Mouse (Mus musculus): ENCODE results near the gene Gpr152.

The Gpr152 gene

DNA sequence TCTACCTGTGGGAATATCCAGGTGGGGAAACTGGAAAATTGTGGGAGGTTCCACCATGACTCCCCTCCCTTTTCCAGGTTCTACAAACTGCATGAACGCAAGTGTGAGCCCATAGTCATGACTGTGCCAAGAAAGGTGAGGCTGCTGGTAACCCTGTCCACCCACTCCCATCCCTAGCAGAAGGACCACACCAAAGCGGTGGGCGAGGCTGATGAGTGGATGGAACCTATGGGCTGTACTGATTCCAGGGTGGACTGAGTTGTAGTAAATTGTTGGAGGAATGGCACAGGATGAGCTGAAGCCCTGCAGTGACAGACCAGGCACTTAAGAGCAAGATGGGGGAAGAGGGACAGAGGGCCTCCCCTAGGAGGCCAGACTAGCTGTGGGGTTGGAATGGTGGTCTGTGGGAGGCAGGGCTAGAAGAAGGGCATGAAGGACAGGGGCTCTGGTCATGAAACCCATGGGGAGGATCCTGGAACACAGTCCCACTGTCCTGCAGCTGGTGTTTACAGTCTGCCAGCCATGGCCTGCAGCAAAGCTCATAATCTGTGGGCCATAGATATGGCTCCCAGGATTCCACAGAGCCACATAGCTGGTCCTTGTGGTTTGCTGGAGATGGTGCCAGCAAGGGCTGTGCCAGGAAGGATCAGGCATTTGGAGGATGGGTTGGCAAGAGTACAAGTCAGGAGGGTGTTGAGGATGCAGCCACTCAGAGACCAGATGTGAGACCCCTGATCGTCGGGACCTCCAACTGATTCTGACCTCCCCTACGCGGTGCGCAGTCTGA lies 13.1 kb downstream of the Gpr152 start:
- TF ChIP-seq CTCF (conservative IDR thresholded peaks at IDR 0.05; ENCODE audit: low read length) (no peak), POU5F1 (IDR thresholded peaks at IDR 0.05; ENCODE audit: borderline replicate concordance, low read length) (no peak), NANOG (IDR thresholded peaks at IDR 0.05; ENCODE audit: borderline replicate concordance, low read length) (no peak)
- Histone ChIP-seq H3K27me3 (ENCODE audit: insufficient read depth, low read length) (no peaks in the 10 kb centered on the region), H3K36me3 (ENCODE audit: insufficient read depth, low read length) (peaks cover 69% of the 10 kb centered on the region), H3K4me1 (replicated peaks; ENCODE audit: low read depth, low read length) (peaks cover 94% of the 10 kb centered on the region), H3K9me3 (ENCODE audit: low read length) (no peaks in the 10 kb centered on the region), H3K4me3 (replicated peaks; ENCODE audit: low read length) (0 out of 2 replicates have a peak overlapping the region, but pooled peaks have one; percentile 10)

DNA sequence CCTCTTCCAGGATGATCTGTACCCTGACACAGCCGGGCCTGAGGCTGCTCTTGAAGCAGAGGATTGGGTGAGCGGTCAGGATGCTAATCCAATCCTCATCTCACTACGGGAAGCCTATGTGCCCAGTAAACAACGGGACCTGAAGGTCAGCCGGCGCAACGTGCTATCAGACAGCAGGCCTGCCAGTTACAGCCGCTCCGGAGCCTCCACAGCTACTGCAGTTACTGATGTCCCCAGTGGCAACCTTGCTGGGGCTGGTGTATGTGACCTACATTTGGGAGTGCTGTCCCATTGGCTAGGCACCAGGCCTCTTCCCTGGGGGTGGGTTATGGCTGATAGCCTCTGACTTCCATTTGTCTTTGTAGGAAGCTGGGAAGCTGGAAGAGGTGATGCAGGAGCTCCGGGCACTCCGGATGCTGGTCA lies 13.7 kb downstream of the Gpr152 start, which contains the start of gene Ptprcap:
Gene Ptprcap (plus strand): TSS at position 373 of the 423 bp plus-strand sequence.
- H3K9me3 ChIP-seq (ENCODE audit: low read length), result no peaks in the 10 kb centered on the region
- H3K4me1 ChIP-seq (replicated peaks; ENCODE audit: low read depth, low read length), result peaks cover 88% of the 10 kb centered on the region
- peak within 1 kb of the TSS; percentile 72 for H3K4me3 ChIP-seq (replicated peaks; ENCODE audit: low read length)
- H3K27me3 ChIP-seq (ENCODE audit: insufficient read depth, low read length), result no peaks in the 10 kb centered on the region
- no peak for TF ChIP-seq POU5F1 (IDR thresholded peaks at IDR 0.05; ENCODE audit: borderline replicate concordance, low read length)
- no peak for TF ChIP-seq CTCF (conservative IDR thresholded peaks at IDR 0.05; ENCODE audit: low read length)
- no peak for TF ChIP-seq NANOG (IDR thresholded peaks at IDR 0.05; ENCODE audit: borderline replicate concordance, low read length)
- peaks cover 75% of the 10 kb centered on the region for H3K36me3 ChIP-seq (ENCODE audit: insufficient read depth, low read length)

- no peak for TF ChIP-seq POU5F1 (IDR thresholded peaks at IDR 0.05; ENCODE audit: borderline replicate concordance, low read length)
- TF ChIP-seq CTCF (conservative IDR thresholded peaks at IDR 0.05; ENCODE audit: low read length), result no peak
- TF ChIP-seq NANOG (IDR thresholded peaks at IDR 0.05; ENCODE audit: borderline replicate concordance, low read length), result no peak
- peak overlapping the region; percentile 72 for H3K4me3 ChIP-seq (replicated peaks; ENCODE audit: low read length)
- no peaks in the 10 kb centered on the region for H3K27me3 ChIP-seq (ENCODE audit: insufficient read depth, low read length)
- H3K9me3 ChIP-seq (ENCODE audit: low read length), result no peaks in the 10 kb centered on the region
- peaks cover 85% of the 10 kb centered on the region for H3K36me3 ChIP-seq (ENCODE audit: insufficient read depth, low read length)
- peaks cover 79% of the 10 kb centered on the region for H3K4me1 ChIP-seq (replicated peaks; ENCODE audit: low read depth, low read length)
These were observed 15.0 kb downstream of the Gpr152 start for GRCm38 (mm10) chr19:4154437-4155222.

- Histone ChIP-seq H3K4me1 (replicated peaks; ENCODE audit: low read depth, low read length) (peaks cover 71% of the 10 kb centered on the region), H3K36me3 (ENCODE audit: insufficient read depth, low read length) (peaks cover 82% of the 10 kb centered on the region), H3K4me3 (replicated peaks; ENCODE audit: low read length) (peak overlapping the region; percentile 72), H3K9me3 (ENCODE audit: low read length) (no peaks in the 10 kb centered on the region), H3K27me3 (ENCODE audit: insufficient read depth, low read length) (no peaks in the 10 kb centered on the region)
- TF ChIP-seq NANOG (IDR thresholded peaks at IDR 0.05; ENCODE audit: borderline replicate concordance, low read length), result no peak
These were observed 15.9 kb downstream of the Gpr152 start for GRCm38 (mm10) chr19:4155223-4156072.

- H3K9me3 ChIP-seq (ENCODE audit: low read length), result no peaks in the 10 kb centered on the region
These were observed 16.5 kb downstream of the Gpr152 start for GRCm38 (mm10) chr19:4156073-4156579.

DNA sequence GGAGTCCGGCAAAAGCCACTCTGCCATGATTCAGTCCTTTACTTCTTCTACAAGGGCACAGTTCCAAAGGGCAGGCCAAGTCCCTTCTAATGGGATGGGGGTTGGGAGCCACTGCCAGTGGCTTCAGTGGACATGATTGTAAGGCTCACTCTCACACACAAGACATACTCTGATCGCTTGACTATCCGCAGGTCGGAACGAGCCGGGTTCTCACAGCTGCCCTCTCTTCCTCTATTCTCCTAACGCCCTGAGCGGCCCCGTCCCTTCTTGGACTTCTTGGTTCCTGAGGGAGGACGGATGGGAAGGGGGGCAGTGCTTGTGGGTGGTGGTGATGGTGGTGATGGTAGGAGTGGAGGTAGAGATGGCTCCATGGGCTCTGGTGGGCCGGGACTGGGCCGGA lies 17.2 kb downstream of the Gpr152 start:
- H3K9me3 ChIP-seq (ENCODE audit: low read length), result no peaks in the 10 kb centered on the region
- H3K4me3 ChIP-seq (replicated peaks; ENCODE audit: low read length), result no peak overlapping the region
- H3K36me3 ChIP-seq (ENCODE audit: insufficient read depth, low read length), result peaks cover 84% of the 10 kb centered on the region
- TF ChIP-seq NANOG (IDR thresholded peaks at IDR 0.05; ENCODE audit: borderline replicate concordance, low read length) (no peak), CTCF (conservative IDR thresholded peaks at IDR 0.05; ENCODE audit: low read length) (no peak), POU5F1 (IDR thresholded peaks at IDR 0.05; ENCODE audit: borderline replicate concordance, low read length) (no peak)
- H3K27me3 ChIP-seq (ENCODE audit: insufficient read depth, low read length), result no peaks in the 10 kb centered on the region
- H3K4me1 ChIP-seq (replicated peaks; ENCODE audit: low read depth, low read length), result peaks cover 68% of the 10 kb centered on the region

More at GRCm38 (mm10) chr19:4156073-4156579, 16.5 kb downstream of the Gpr152 start:
- no peak for TF ChIP-seq POU5F1 (IDR thresholded peaks at IDR 0.05; ENCODE audit: borderline replicate concordance, low read length)
- TF ChIP-seq NANOG (IDR thresholded peaks at IDR 0.05; ENCODE audit: borderline replicate concordance, low read length), result no peak
- no peak for TF ChIP-seq CTCF (conservative IDR thresholded peaks at IDR 0.05; ENCODE audit: low read length)
- Histone ChIP-seq H3K4me1 (replicated peaks; ENCODE audit: low read depth, low read length) (peaks cover 68% of the 10 kb centered on the region), H3K4me3 (replicated peaks; ENCODE audit: low read length) (peak overlapping the region; percentile 72), H3K36me3 (ENCODE audit: insufficient read depth, low read length) (peaks cover 82% of the 10 kb centered on the region), H3K27me3 (ENCODE audit: insufficient read depth, low read length) (no peaks in the 10 kb centered on the region)

DNA sequence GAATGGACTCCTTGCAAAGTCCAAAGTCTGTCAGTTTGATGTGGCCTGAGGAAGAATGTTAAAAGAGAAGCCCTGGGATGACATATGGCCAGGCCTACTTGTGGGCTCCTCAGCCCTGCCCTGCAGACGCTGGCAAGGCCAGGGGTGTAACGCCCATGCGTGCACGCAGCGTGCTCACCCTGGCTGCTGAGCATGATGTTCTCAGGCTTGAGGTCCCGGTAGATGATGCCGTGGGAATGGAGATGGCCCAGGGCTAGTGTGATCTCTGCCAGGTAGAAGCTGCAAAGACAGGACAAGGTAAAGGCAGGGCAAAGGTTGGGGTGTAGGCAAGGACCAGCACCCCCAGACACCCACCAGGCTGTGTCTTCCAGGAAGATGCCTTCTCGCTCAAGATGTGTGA lies 19.5 kb downstream of the Gpr152 start:
- TF ChIP-seq NANOG (IDR thresholded peaks at IDR 0.05; ENCODE audit: borderline replicate concordance, low read length) (no peak), POU5F1 (IDR thresholded peaks at IDR 0.05; ENCODE audit: borderline replicate concordance, low read length) (no peak), CTCF (conservative IDR thresholded peaks at IDR 0.05; ENCODE audit: low read length) (no peak)
- H3K4me1 ChIP-seq (replicated peaks; ENCODE audit: low read depth, low read length), result peaks cover 63% of the 10 kb centered on the region
- no peaks in the 10 kb centered on the region for H3K9me3 ChIP-seq (ENCODE audit: low read length)
- no peaks in the 10 kb centered on the region for H3K27me3 ChIP-seq (ENCODE audit: insufficient read depth, low read length)
- H3K36me3 ChIP-seq (ENCODE audit: insufficient read depth, low read length), result peaks cover 64% of the 10 kb centered on the region
- no peak overlapping the region for H3K4me3 ChIP-seq (replicated peaks; ENCODE audit: low read length)

Measured in E14TG2a.4 (cell line).